Mouse (Mus musculus): ENCODE measurements around the gene Farp1.

Farp1 gene

DNA sequence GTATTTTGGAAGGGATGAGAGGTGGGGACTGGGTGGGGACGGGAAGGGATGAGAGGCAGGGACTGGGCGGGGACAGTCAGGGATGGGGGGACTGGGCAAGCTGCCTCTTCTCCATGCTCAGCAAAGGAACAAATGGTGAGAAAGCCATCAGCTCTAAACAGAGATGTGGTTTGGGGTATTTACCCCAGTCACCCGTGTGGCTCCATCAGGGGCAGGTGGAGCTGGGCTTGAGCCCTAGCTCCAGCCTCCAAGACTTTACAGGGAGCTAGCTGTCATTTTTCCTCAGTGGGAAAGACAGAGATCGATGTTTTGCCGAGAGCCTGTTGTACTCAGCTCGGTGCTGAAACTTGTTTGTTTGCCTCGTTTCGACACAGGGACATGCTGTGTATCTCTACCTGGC lies 148.0 kb downstream of the Farp1 start:
- no peak for DNase-seq (ENCODE audit: low read depth, low spot score)

DNA sequence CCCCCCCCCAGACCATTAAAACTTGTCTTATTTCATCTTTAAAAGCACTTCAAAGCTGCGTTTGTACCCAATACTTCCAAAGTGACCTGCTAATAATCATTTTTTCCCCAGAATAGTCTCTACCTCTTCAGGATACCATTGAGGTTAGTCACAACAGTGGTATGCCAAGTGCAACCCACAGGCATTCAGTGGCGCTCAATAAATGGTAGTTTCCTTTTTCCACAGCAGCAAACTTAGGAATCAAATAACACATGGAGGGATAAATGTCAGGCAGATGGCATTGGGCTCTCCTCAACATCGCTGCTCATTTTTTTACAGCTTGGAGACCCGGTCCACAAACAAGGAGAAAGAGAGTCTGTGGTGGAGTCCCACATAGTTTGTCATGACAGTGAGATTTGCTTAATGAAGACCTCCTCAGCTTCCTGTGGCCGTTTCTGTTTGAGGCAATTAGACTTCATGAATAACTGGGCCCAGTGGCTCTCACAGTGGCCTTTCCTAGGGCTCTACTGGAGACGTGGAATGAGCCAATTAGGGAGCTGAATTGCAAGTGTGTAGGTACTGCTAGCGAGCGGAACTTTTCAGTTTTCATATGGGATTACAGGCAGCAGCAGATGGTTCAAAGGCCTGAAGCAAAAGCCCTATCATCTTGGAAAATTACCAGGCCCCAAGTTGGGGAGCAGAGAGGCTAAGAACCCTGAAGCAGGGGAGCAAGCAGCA lies 148.6 kb downstream of the Farp1 start:
- DNase-seq (ENCODE audit: low read depth, low spot score) = no peak

DNA sequence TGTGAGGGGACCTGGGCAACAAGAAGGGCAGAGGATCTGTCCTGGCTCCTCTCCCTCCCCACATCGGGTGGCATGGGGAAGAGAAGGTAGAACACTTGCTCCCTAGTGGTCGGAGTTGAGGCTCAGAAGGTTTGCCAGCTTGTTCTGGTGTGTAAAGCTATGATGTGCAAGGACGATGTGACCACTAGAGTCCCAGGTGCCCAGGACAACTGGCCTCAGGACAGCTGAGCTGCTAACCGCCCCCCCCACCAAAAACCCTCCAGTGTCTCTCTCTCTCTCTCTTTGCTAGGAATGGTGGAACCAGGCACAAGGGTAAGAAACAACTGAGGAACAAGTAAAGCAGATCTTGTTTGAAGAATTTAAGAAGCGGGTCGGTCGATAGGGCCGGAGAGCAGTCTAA lies 149.4 kb downstream of the Farp1 start:
- no peak for DNase-seq (ENCODE audit: low read depth, low spot score)

DNA sequence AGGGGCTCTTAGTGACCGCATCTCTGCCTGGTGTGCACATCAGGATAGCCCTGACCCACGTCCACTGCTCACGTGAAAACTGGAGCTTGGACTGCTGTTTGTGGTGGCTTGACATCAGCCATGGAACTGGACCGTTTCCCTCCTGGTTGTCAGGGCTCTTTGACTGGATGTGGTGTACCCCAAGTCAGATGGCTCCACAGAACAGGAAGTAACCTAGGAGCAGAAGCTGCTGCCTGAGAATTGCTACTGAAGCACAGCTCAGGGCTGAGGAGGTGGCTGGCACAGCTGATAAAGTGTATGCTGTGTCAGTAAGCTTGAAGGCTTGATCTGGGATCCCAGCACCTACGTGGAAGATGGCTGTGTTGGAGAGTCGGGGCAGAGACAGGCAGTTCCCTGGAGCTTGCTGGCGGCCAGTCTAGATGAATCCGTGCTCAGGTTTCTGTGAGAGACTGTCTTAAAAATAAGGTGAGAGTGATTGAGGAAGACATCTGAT lies 151.4 kb downstream of the Farp1 start:
- no peak for DNase-seq (ENCODE audit: low read depth, low spot score)

- peak; percentile 83 for DNase-seq (ENCODE audit: low read depth, low spot score)
These were observed 154.8 kb downstream of the Farp1 start for GRCm38 (mm10) chr14:121189840-121190239.

DNA sequence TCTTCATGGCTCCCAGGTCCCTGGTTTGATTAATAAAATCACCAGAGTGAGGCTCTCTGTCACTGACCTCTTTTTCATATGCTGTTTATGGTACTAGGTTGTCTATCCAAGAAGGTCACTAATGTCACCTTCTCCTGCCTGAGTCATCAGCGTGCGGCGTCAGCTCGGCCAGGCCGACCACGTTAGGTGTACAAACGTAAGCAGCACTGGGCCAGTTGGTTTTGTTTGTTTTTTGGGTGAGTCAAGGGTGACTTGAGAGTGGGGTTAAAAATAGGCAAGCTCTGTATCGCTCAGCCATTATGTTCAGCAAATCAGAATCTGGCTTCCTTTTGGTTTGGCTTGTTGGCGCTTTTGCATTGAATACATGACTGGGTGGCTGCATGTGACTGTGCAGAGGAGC lies 155.4 kb downstream of the Farp1 start:
- no peak for DNase-seq (ENCODE audit: low read depth, low spot score)

GRCm38 (mm10) chr14:121191739-121192138 lies 156.7 kb downstream of the Farp1 start:
- no peak for DNase-seq (ENCODE audit: low read depth, low spot score)

DNA sequence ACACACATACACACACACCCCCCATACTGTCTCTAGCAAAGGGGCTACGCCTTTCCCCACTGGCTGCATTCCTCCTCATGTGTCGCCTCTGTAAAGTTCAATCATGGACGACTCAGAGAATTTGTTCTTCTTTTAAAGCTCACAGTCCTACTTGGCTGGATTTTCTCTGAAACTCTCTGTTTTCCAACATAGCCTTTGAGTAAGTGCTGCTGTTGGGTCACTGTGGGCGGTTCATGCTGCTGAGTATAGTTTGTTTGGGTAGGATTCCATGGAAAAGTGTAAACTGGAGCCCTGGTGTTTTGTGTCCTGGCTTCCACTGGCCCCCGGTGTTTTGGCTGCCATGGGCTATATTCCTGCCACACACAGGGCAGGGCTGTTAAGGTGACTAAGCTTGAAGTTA lies 157.4 kb downstream of the Farp1 start:
- no peak for DNase-seq (ENCODE audit: low read depth, low spot score)

- DNase-seq (ENCODE audit: low read depth, low spot score) = no peak
These were observed 159.0 kb downstream of the Farp1 start for GRCm38 (mm10) chr14:121193981-121194380.

GRCm38 (mm10) chr14:121198915-121199572 lies 164.0 kb downstream of the Farp1 start:
- DNase-seq (ENCODE audit: low read depth, low spot score) = no peak

GRCm38 (mm10) chr14:121199789-121200188 lies 164.8 kb downstream of the Farp1 start:
- no peak for DNase-seq (ENCODE audit: low read depth, low spot score)

DNA sequence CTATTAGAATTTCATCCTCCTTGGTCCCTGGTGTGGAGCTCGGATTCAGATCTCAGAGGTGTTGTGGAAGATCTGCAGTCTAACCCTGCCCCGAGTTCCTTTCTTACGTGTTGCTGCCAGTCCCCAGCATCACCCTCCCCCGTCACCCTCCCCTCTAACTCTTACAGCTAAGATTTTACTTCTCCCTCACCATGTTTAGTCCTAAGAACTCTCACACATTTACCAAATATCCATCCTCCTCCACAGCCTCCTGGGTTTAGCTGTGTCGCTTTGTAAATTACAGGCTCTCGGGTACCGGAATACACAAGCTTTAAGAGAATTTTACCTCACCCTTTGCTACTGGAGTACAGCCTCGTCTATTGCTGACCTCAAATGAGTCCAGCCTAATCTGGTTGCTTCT lies 165.4 kb downstream of the Farp1 start:
- DNase-seq (ENCODE audit: low read depth, low spot score) = no peak

DNA sequence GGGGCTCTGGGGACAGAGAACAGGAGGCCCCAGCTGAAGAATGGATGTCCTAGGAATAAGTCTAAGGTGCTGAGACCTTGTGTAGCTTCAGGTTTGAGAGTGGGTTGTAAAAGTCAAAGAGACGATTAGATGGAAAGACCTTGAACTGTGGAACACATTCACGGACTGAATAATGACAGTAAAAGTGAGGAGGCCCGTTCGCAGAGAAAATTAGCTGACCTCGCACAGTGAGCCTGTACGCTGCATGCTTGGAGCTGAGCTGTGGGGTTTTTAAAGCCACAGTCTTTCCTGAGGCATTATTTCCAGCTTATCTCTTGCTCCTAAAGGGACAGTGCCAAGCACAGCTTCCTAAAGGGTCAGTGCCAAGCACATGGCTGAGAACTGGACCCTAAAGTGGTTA lies 166.2 kb downstream of the Farp1 start:
- DNase-seq (ENCODE audit: low read depth, low spot score) = no peak

- no peak for DNase-seq (ENCODE audit: low read depth, low spot score)
These were observed 170.5 kb downstream of the Farp1 start for GRCm38 (mm10) chr14:121205459-121205858.

DNA sequence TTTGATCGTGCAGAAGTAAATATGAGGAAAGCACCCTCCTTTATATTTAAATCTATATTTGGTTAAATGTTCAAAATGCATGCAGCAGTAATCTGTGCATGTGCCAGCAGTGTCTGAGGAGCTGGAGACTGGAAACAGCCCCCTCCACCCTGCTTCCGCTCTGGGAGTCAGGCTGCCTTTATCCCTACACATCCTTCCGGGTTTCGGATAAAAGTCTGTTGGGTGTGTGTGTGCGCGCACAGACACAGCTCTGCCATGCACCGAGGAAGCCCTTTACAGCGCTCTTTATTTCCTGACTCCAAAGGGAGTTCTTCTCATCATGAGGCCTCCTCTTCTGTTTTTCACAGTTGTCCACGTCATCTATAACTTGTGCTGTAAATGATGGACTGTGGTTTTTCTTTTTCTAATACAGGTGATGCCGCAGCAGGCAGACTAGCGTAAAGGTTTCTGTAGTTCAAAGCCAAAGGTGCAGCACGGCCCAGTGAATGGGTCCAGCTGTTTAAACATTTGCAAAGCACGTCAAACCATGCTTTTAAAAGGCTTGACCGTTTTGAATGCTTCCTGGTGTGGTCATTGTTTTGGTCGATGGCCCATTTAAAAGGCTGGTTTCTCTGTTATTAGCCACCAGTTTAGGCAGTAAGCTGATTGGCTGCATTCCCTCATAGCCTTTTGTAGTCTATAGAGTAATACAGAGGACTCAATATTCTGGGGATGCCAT lies 172.6 kb downstream of the Farp1 start:
- peak; percentile 77 for DNase-seq (ENCODE audit: low read depth, low spot score)

DNA sequence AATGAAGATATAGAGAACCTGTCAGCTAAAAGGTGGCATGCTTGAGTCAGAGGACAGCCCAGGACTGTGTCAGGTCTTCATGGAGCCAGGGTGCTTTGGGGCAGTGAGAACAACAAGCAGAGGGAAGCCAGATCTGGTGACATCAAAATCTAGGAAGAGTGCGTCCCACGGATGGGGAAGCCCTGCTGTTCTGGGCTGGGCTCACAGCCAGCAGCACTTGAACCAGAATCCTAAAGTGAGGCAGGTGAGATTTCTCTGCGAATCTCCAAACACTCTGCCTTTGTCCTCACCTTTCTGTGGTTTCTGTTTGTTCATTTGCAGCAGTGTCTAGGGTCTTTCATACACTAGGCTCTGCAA lies 173.1 kb downstream of the Farp1 start:
- peak; percentile 67 for DNase-seq (ENCODE audit: low read depth, low spot score)

- DNase-seq (ENCODE audit: low read depth, low spot score) = no peak
These were observed 175.3 kb downstream of the Farp1 start for GRCm38 (mm10) chr14:121210318-121210717.

DNA sequence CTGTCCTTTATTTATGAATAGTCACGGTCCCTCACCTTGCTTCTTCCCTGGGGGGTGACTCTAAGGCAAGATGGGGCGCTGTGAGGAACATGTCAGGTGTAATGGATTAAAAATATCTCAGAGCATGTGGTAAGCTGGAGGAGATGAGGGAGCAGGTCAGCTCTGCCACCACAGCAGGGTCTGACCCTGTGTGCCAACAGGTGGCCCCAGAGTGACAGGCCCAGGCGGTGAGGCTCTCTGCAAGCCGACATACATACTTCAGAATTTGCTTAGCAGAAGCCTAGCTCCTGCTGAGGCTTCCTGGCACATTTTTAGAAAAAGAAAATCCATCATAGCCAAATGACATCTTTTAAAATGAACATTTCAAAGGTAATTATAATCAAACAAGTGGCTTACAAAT lies 178.7 kb downstream of the Farp1 start:
- DNase-seq (ENCODE audit: low read depth, low spot score) = no peak

- peak; percentile 81 for DNase-seq (ENCODE audit: low read depth, low spot score)
These were observed 179.7 kb downstream of the Farp1 start for GRCm38 (mm10) chr14:121214636-121215257.

DNA sequence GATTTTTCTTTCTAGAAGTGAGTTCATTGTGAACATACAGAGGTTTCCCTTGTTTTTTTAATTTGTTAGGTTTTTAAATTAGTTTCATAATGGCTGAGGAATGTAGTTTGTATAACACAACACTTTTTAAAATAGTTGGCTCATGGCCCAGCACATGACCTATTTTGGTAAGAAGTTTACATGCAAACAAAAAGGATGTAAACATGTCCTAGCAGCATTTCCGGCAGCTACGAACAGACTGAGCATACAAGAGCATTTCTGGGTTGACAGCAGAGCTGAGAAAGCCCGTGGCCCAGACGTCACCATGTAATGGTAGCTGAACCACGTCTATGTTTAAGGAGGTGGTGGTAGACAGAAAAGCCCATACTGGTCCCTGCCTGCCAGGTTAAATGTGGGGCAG lies 180.8 kb downstream of the Farp1 start:
- DNase-seq (ENCODE audit: low read depth, low spot score) = no peak

DNA sequence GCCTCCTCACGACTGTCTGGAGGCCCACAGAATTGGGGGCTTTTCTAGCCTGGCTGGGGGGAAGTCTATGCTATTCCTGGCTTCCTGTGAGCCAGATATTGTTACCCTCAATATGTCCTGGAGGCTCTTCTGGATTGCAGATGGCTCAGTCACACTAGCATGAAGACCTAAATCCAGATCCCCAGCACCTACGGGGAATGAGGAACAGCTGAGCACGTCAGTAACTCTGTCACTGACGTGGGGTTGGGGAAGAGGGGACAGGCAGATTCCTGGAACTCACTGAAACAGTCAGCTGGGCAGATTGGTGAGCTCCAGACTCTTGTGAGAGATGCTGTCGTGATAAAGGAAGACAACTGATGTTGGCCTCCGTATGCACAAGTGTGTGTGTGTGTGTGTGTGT lies 181.7 kb downstream of the Farp1 start:
- no peak for DNase-seq (ENCODE audit: low read depth, low spot score)

GRCm38 (mm10) chr14:121218620-121219019 lies 183.6 kb downstream of the Farp1 start:
- DNase-seq (ENCODE audit: low read depth, low spot score) = peak; percentile 85

All from ZHBTc4 (cell line).